Mouse (Mus musculus): ENCODE measurements at regions not wholly inside any gene's neighbourhood (a gene's known extent, or its start where the extent isn't known, plus 50 kb on each side); places are given as distances from the start of the nearest gene placed in this dataset.

DNA sequence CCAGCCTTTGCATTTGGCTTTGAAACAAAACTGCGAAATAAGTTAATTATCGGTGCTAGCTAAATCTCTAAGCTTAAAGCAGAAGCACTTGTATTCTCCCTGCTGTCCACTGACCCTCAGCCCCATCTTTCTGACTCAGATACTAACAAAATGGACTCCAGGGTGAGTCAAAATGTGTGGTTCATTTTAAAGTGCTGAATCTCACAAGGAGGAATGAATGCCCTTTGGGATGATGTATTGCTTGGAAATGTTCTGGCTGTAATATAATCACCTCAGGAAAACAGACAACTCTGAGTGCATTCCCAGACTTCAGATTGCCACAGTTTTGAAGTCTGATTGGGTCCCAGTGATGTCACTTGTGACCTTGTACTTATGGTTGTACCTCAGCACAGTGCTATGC, 81.9 kb upstream of the Ankrd50 start:
- TF ChIP-seq POLR2A (IDR thresholded peaks at IDR 0.05; ENCODE audit: extremely low read depth, insufficient read depth, low read length) (no peak), CTCF (IDR thresholded peaks at IDR 0.05; ENCODE audit: low read depth, low read length) (no peak)

All from liver, adult 2 months (tissue).